Mouse (Mus musculus) erythroid progenitor cell, adult 5-6 weeks (primary cell): ENCODE data around the gene Bcl6b. TPM values are rescaled to one million over a fixed set of nuclear protein-coding genes. Genes with fewer than 3 reads are reported as not detected.

Experiments
- ATAC-seq: replicated peaks from 2 replicates; pipeline ENCODE4 v1.8.0; 2016; ENCODE audit warnings: moderate number of reproducible peaks, mild to moderate bottlenecking, moderate TSS enrichment, inconsistent platforms; ENCODE audit not compliant: poor library complexity, low FRiP score, severe bottlenecking
- total RNA-seq, 2 experiments: library from RNA; stranded (forward) in 1 of 2; stranded (reverse) in 1 of 2; fragments of 150-400 nt in 1 of 2; fragments of 186-747, 209-891 nt in 1 of 2; gene quantifications; 2 replicates each; pipeline versions ENCODE4 v1.2.3 to v1.2.4; 2015 to 2017; ENCODE audit warnings: low replicate concordance in 2 of 2

Bcl6b gene
- total RNA-seq, 2 experiments from 2014 or later, result 0.61 TPM; not detected in 1

DNA sequence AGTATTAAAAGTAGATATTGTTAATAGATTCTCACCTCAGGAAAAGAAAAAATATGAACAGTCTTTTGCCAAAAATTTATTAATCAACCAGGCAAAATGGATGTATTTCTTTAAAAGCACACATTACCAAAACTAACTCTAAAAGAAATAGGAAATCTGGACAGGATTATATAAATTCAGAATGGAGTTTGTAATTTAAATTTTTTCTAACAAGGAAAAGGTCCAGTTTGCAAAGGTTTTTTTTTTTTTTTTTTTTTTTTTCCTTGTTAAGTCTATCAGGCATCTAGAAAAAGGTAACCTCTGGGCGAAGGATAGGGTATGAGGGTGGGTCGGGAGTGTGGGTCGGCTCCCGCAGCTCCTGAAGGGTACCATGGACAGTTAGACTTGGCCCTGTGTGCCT is 49.1 kb downstream of the Bcl6b start:
- no peak for ATAC-seq

DNA sequence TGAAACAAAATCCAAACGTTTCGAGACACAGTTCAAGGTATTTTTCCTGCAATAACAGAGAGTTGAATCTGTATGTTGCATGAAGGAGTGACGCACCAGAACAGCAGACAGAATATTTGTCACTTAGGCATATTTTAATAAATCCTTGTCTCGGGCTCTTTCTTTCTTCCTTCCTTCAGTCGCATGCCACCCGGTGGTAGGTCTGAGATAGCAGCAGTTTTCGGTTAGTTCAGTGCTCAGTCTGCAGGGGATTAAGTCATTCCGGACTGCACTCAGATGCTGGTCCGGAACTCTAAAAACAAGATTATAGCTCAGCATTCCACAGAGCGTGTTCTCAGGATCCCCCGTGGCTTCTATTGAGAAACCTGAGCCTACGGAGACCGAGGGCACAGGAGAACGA is 50.2 kb downstream of the Bcl6b start:
- ATAC-seq, result no peak

DNA sequence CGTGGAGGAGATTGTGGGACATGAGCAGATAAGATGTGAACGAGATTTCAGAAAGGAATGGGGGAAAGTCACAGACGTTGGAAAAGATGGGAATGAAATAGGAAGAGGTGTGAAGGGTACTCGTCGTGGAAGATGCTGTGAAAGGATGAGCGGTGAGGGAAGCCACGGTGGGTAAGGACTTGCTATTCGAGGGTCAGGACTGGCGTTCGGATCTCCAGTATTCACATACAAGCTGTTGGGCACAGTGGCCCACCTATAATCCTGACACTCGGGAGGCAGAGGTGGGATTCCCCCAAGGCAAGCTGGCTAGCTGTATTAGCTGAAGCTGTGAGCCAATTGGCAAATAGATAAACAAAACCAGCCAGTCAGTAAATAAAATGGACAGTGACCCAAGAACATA is 50.8 kb downstream of the Bcl6b start:
- ATAC-seq, result no peak

DNA sequence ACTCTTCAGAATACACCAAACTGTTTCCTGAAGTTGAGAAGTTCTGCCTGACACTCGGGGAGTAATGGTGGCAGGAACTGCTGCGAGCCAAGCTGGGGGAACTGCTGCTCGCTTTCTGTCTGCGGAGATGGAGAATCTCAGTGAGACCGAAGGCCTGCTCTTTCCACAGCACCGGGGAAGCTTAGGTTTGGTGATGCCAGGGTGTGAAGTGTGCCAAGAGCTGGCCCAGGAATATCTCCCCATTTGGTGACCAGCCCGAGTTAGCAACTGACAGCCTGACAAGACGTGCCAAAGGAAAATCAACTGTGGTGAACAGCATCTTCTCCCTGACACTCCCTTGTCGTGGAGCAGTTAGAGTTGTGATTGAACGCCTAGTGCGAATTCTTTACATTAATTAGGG is 51.3 kb downstream of the Bcl6b start:
- ATAC-seq, result no peak

DNA sequence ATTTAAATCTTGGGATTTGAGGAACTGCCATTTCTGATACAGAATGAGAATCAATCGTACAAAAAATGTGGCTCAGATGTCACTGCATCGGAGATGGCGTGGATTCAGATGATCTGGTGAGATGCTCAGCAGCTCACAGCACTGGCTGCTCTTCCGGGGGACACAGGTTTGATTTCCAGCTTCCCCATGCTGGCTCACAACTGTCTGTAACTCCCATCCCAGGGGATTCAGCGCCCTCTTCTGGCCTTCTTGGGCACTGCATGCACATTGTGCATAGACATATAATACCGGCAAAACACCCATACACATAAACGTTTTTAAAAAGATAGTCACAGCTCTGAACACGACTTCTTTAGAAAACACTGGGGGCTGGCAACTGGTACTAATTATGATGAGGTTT is 52.0 kb downstream of the Bcl6b start:
- ATAC-seq, result no peak

DNA sequence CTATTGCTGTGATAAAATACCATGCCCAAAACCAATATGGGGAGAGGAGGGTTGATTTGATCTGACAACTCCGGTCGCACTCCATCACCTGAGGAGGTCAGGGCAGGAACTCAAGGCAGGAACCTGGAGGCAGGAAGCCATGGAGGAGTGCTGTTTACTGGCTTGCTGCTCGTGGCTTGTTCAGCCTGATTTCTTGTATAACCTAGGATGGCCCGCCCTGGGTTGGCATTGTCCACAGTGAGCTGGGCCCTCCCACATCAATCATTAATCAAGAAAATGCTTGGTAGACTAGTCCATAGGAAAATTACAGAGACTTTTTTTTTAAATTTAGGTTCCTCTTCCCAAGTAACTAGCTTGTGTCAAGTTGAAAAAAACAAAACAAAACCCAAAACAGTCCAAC is 55.1 kb downstream of the Bcl6b start:
- ATAC-seq, result no peak

Other genes with a start within 250 kb of the Bcl6b start
- gene Ctdnep1, start 248.6 kb downstream of the Bcl6b start, total RNA-seq (2015; ENCODE audit: low replicate concordance), result 49.4 and 83.4 TPM in 2 replicates
- gene Ctdnep1, start 248.6 kb downstream of the Bcl6b start, total RNA-seq (2017; ENCODE audit: low replicate concordance), result 17.1 and 20.9 TPM in 2 replicates
- 45.0 and 50.7 TPM in 2 replicates for gene Elp5, start 247.3 kb downstream of the Bcl6b start, total RNA-seq (2015; ENCODE audit: low replicate concordance)
- gene Elp5, start 247.3 kb downstream of the Bcl6b start, total RNA-seq (2017; ENCODE audit: low replicate concordance), result 25.3 and 45.8 TPM in 2 replicates
- 393 and 394 TPM in 2 replicates for gene Gabarap, start 238.7 kb downstream of the Bcl6b start, total RNA-seq (2015; ENCODE audit: low replicate concordance)
- 161 and 239 TPM in 2 replicates for gene Gabarap, start 238.7 kb downstream of the Bcl6b start, total RNA-seq (2017; ENCODE audit: low replicate concordance)
- 18.7 and 21.4 TPM in 2 replicates for gene Phf23, start 234.0 kb downstream of the Bcl6b start, total RNA-seq (2015; ENCODE audit: low replicate concordance)
- gene Phf23, start 234.0 kb downstream of the Bcl6b start, total RNA-seq (2017; ENCODE audit: low replicate concordance), result 22.2 and 25.4 TPM in 2 replicates
- 2.9 and 4.3 TPM in 2 replicates for gene Dvl2, start 229.2 kb downstream of the Bcl6b start, total RNA-seq (2015; ENCODE audit: low replicate concordance)
- 0.30 and 2.4 TPM in 2 replicates for gene Dvl2, start 229.2 kb downstream of the Bcl6b start, total RNA-seq (2017; ENCODE audit: low replicate concordance)
- 24.9 and 52.8 TPM in 2 replicates for gene Acadvl, start 214.4 kb downstream of the Bcl6b start, total RNA-seq (2015; ENCODE audit: low replicate concordance)
- 20.7 and 23.4 TPM in 2 replicates for gene Acadvl, start 214.4 kb downstream of the Bcl6b start, total RNA-seq (2017; ENCODE audit: low replicate concordance)
- gene Dlg4, start 212.9 kb downstream of the Bcl6b start, total RNA-seq (2015; ENCODE audit: low replicate concordance), result not detected in 2 replicates
- gene Dlg4, start 212.9 kb downstream of the Bcl6b start, total RNA-seq (2017; ENCODE audit: low replicate concordance), result 1.1 and 2.7 TPM in 2 replicates
- not detected in 2 replicates for gene Asgr1, start 175.7 kb downstream of the Bcl6b start, total RNA-seq (2015; ENCODE audit: low replicate concordance)
- gene Asgr1, start 175.7 kb downstream of the Bcl6b start, total RNA-seq (2017; ENCODE audit: low replicate concordance), result not detected in 2 replicates
- gene Asgr2, start 137.2 kb downstream of the Bcl6b start, total RNA-seq (2015; ENCODE audit: low replicate concordance), result not detected in 2 replicates
- gene Asgr2, start 137.2 kb downstream of the Bcl6b start, total RNA-seq (2017; ENCODE audit: low replicate concordance), result not detected in 2 replicates
- 4.2 and 5.0 TPM in 2 replicates for gene Mgl2, start 99.5 kb downstream of the Bcl6b start, total RNA-seq (2015; ENCODE audit: low replicate concordance)
- gene Mgl2, start 99.5 kb downstream of the Bcl6b start, total RNA-seq (2017; ENCODE audit: low replicate concordance), result 8.0 and 12.5 TPM in 2 replicates
- gene Clec10a, start 73.6 kb downstream of the Bcl6b start, total RNA-seq (2015; ENCODE audit: low replicate concordance), result 1.3 and 11.2 TPM in 2 replicates
- 0.77 and 2.6 TPM in 2 replicates for gene Clec10a, start 73.6 kb downstream of the Bcl6b start, total RNA-seq (2017; ENCODE audit: low replicate concordance)
- not detected in 2 replicates for gene Slc16a11, start 17.0 kb downstream of the Bcl6b start, total RNA-seq (2015; ENCODE audit: low replicate concordance)
- not detected in 2 replicates for gene Slc16a11, start 17.0 kb downstream of the Bcl6b start, total RNA-seq (2017; ENCODE audit: low replicate concordance)
- 0.72 and 0.84 TPM in 2 replicates for gene Slc16a13, start 8.7 kb downstream of the Bcl6b start, total RNA-seq (2015; ENCODE audit: low replicate concordance)
- 0.39 and 2.3 TPM in 2 replicates for gene Slc16a13, start 8.7 kb downstream of the Bcl6b start, total RNA-seq (2017; ENCODE audit: low replicate concordance)
- 31.4 and 102 TPM in 2 replicates for gene 0610010K14Rik, start 8.1 kb upstream of the Bcl6b start, total RNA-seq (2015; ENCODE audit: low replicate concordance)
- 14.5 and 24.2 TPM in 2 replicates for gene 0610010K14Rik, start 8.1 kb upstream of the Bcl6b start, total RNA-seq (2017; ENCODE audit: low replicate concordance)
- not detected in 2 replicates for gene Gm21988, start 10.0 kb upstream of the Bcl6b start, total RNA-seq (2015; ENCODE audit: low replicate concordance)
- gene Gm21988, start 10.0 kb upstream of the Bcl6b start, total RNA-seq (2017; ENCODE audit: low replicate concordance), result 4.1 TPM in 1 of 2 replicates, not detected in the other
- 167 and 191 TPM in 2 replicates for gene Rnasek, start 10.0 kb upstream of the Bcl6b start, total RNA-seq (2015; ENCODE audit: low replicate concordance)
- 21.3 and 24.1 TPM in 2 replicates for gene Rnasek, start 10.0 kb upstream of the Bcl6b start, total RNA-seq (2017; ENCODE audit: low replicate concordance)
- gene Alox12, start 25.6 kb upstream of the Bcl6b start, total RNA-seq (2015; ENCODE audit: low replicate concordance), result 1.7 TPM in 1 of 2 replicates, not detected in the other
- 1.0 TPM in 1 of 2 replicates, not detected in the other for gene Alox12, start 25.6 kb upstream of the Bcl6b start, total RNA-seq (2017; ENCODE audit: low replicate concordance)
- gene Alox12e, start 92.8 kb upstream of the Bcl6b start, total RNA-seq (2015; ENCODE audit: low replicate concordance), result 0.42 TPM in 1 of 2 replicates, not detected in the other
- not detected in 2 replicates for gene Alox12e, start 92.8 kb upstream of the Bcl6b start, total RNA-seq (2017; ENCODE audit: low replicate concordance)
- 5.4 and 17.6 TPM in 2 replicates for gene Alox15, start 122.2 kb upstream of the Bcl6b start, total RNA-seq (2015; ENCODE audit: low replicate concordance)
- gene Alox15, start 122.2 kb upstream of the Bcl6b start, total RNA-seq (2017; ENCODE audit: low replicate concordance), result 3.6 and 5.7 TPM in 2 replicates
- gene Pelp1, start 180.2 kb upstream of the Bcl6b start, total RNA-seq (2015; ENCODE audit: low replicate concordance), result 3.2 and 8.4 TPM in 2 replicates
- gene Pelp1, start 180.2 kb upstream of the Bcl6b start, total RNA-seq (2017; ENCODE audit: low replicate concordance), result 3.1 and 3.8 TPM in 2 replicates
- gene Arrb2, start 202.8 kb upstream of the Bcl6b start, total RNA-seq (2015; ENCODE audit: low replicate concordance), result 30.6 and 51.2 TPM in 2 replicates
- gene Arrb2, start 202.8 kb upstream of the Bcl6b start, total RNA-seq (2017; ENCODE audit: low replicate concordance), result 27.9 and 33.4 TPM in 2 replicates
- gene Med11, start 222.1 kb upstream of the Bcl6b start, total RNA-seq (2015; ENCODE audit: low replicate concordance), result 11.9 and 18.0 TPM in 2 replicates
- gene Med11, start 222.1 kb upstream of the Bcl6b start, total RNA-seq (2017; ENCODE audit: low replicate concordance), result 6.4 and 31.5 TPM in 2 replicates
- not detected in 2 replicates for gene Zmynd15, start 229.6 kb upstream of the Bcl6b start, total RNA-seq (2015; ENCODE audit: low replicate concordance)
- gene Zmynd15, start 229.6 kb upstream of the Bcl6b start, total RNA-seq (2017; ENCODE audit: low replicate concordance), result not detected in 2 replicates
- not detected in 2 replicates for gene Cxcl16, start 230.2 kb upstream of the Bcl6b start, total RNA-seq (2015; ENCODE audit: low replicate concordance)
- not detected in 2 replicates for gene Cxcl16, start 230.2 kb upstream of the Bcl6b start, total RNA-seq (2017; ENCODE audit: low replicate concordance)